Mouse (Mus musculus): ENCODE results near the gene Cyp2d11. TPM values are rescaled to one million over a fixed set of nuclear protein-coding genes. Genes with fewer than 3 reads are reported as not detected.
"Not testable (repeated sequence)": the region's sequence is repeated elsewhere in the genome, so short reads cannot be mapped to it uniquely, and the experiment has no call there.

Gene Cyp2d11
- total RNA-seq (2018; cell fraction: chromatin; rRNA removed), result not detected
- total RNA-seq (2018; cell fraction: cytosol; rRNA removed), result not detected
- total RNA-seq (2018; cell fraction: nucleus; rRNA removed), result not detected
- not detected in 3 replicates for polyA plus RNA-seq (2018)

DNA sequence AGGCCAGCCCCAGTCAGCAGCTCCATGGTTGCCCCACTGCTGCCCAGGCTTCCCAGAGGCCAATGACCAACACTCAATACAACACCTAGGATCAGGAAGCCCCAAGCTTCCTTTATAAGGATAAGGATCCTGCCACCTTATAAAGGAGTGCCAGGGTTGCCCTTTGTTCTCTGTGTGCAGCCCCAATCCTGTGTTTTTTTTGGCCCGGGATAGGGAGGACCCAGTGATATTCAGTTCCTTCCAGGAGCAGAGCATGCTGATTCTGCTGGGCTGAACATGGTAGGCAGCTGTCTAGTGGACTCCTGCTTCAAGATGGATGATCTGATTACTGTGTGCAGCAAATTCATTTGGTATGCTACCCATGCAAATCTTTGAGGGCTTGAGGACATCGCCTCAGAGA, at the start of gene Cyp2d11:
Gene Cyp2d11 (minus strand): TSS at position 101 of the 400 bp plus-strand sequence.
- not testable (repeated sequence) for H3K79me2 ChIP-seq (ENCODE audit: inconsistent target); H3K27ac ChIP-seq; H3K36me3 ChIP-seq (ENCODE audit: inconsistent target); H3K4me3 ChIP-seq (ENCODE audit: inconsistent target)
- WGBS (ENCODE audit: missing documents), result 93% methylated on average over 2 of the region's 2 CpGs

- no peaks in the 10 kb centered on the region for H3K36me3 ChIP-seq (ENCODE audit: inconsistent target)
- WGBS (ENCODE audit: missing documents), result 75% methylated on average over 5 of the region's 5 CpGs
- no peak overlapping the region for H3K27ac ChIP-seq
- H3K79me2 ChIP-seq (ENCODE audit: inconsistent target), result no peaks in the 10 kb centered on the region
- H3K4me3 ChIP-seq (ENCODE audit: inconsistent target), result no peak overlapping the region
These were observed 44.3 kb upstream of the Cyp2d11 start for GRCm38 (mm10) chr15:82437975-82438617.

GRCm38 (mm10) chr15:82435606-82436005, 41.8 kb upstream of the Cyp2d11 start:
- no peak overlapping the region for H3K27ac ChIP-seq
- H3K79me2 ChIP-seq (ENCODE audit: inconsistent target), result no peaks in the 10 kb centered on the region
- WGBS (ENCODE audit: missing documents), result 92% methylated on average over 2 of the region's 2 CpGs
- H3K36me3 ChIP-seq (ENCODE audit: inconsistent target), result no peaks in the 10 kb centered on the region
- H3K4me3 ChIP-seq (ENCODE audit: inconsistent target), result no peak overlapping the region

GRCm38 (mm10) chr15:82435011-82435410, 41.2 kb upstream of the Cyp2d11 start:
- Histone ChIP-seq H3K4me3 (ENCODE audit: inconsistent target) (no peak overlapping the region), H3K79me2 (ENCODE audit: inconsistent target) (no peaks in the 10 kb centered on the region), H3K27ac (no peak overlapping the region), H3K36me3 (ENCODE audit: inconsistent target) (no peaks in the 10 kb centered on the region)
- WGBS (ENCODE audit: missing documents), result 75% methylated on average over 3 of the region's 3 CpGs

DNA sequence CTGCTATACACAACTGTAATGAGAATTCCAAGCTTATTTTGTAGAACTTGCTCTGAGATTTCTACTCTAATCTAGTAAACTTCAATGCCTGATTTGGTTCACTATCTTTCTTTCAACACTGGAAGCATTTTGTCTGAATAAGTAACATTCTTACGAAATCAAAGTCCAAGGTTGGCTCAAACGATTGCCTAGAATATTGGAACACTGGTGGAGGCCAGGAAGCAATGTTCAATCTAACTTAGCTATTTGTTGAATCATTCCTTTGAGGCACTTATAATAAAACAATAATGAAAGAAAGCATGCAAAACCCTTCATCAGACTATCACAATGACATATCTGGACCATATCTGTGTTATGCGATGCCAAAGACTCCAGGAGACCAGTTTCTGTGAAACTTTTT, 40.7 kb upstream of the Cyp2d11 start:
- 90% methylated on average over 3 of the region's 3 CpGs for WGBS (ENCODE audit: missing documents)
- Histone ChIP-seq H3K36me3 (ENCODE audit: inconsistent target) (no peaks in the 10 kb centered on the region), H3K27ac (no peak overlapping the region), H3K79me2 (ENCODE audit: inconsistent target) (no peaks in the 10 kb centered on the region), H3K4me3 (ENCODE audit: inconsistent target) (no peak overlapping the region)

DNA sequence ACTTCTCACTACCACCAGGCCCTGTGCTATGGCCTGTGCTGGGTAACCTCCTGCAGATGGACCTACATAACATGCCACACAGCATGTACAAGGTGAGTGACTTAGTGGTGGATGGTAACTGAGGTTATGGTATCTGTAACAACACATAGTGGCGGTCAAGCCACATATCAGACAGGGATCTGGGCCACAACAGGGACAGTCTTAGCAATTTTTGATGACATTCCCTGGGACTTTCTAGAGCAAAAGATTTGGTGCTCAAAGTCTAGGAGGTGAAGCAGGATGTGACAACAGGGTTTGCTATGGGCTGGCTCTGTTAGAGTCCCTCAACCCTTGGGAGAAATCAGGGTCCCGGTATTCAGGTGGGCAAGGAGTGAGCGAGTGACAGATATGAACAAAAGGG, 39.8 kb upstream of the Cyp2d11 start:
- no peak overlapping the region for H3K4me3 ChIP-seq (ENCODE audit: inconsistent target)
- WGBS (ENCODE audit: missing documents), result 94% methylated on average over 3 of the region's 3 CpGs
- H3K27ac ChIP-seq, result no peak overlapping the region
- no peaks in the 10 kb centered on the region for H3K36me3 ChIP-seq (ENCODE audit: inconsistent target)
- H3K79me2 ChIP-seq (ENCODE audit: inconsistent target), result no peaks in the 10 kb centered on the region

DNA sequence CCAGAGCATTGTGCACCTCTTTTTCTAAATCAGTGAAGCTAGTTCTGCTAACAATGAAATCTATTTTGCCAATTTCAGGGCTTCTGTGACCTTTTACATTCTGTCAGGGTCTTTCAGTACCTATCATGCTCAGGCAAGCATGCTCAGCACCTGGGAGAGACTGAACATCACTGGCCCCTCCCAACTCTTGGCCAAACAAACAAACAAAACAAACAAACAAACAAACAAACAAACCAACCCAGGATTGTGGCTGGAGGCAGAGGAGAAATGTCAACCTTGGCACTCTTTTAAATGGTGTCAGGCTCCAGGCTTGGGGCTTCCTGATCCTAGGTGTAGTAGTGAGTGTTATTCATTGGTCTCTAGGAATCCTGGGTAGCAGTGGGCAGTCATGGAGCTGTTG, 39.3 kb upstream of the Cyp2d11 start, which contains the start of gene Cyp2d9:
Gene Cyp2d9 (plus strand): TSS at position 301 of the 400 bp plus-strand sequence.
- Histone ChIP-seq H3K4me3 (ENCODE audit: inconsistent target) (no peak within 1 kb of the TSS), H3K36me3 (ENCODE audit: inconsistent target) (no peaks in the 10 kb centered on the region), H3K79me2 (ENCODE audit: inconsistent target) (no peaks in the 10 kb centered on the region), H3K27ac (no peak within 1 kb of the TSS)

DNA sequence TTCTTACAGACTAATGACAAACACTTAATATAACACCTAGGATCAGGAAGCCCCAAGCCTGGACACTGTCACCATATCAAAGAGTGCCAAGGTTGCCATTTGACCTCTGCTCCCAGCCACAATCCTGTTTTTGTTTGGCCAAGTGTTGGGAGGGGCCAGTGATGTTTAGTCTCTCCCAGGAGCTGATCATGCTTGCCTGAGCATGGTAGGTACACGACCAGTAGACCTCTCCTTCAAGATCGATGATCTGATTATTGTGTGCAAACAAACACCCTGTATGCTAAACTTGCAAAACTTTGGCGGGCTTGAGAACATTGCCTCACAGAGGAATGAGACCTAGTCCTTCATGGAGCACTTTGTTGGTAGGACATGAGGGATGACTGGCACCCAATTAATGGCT, 29.6 kb upstream of the Cyp2d11 start:
- Histone ChIP-seq H3K79me2 (ENCODE audit: inconsistent target) (no peaks in the 10 kb centered on the region), H3K27ac (no peak overlapping the region), H3K36me3 (ENCODE audit: inconsistent target) (no peaks in the 10 kb centered on the region), H3K4me3 (ENCODE audit: inconsistent target) (no peak overlapping the region)
- WGBS (ENCODE audit: missing documents), result 80% methylated on average over 3 of the region's 3 CpGs

DNA sequence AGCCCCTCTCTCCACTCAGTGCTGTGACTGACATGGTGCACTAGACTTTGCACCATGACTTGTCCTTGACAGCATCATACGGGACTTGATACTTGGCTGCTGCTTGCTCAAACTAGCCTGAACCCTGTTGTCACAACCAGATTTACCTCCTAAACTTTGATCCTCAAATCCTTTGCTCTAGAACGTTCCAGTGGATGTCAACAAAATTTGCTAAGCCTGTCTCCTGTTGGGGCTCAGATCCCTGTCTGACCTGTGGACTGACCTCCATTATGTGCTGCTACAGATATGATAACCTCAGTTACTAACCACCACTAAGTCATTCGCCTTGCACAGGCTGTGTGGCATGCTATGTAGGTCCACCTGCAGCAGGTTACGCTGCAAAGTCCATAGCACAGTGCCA, 29.1 kb upstream of the Cyp2d11 start:
- H3K27ac ChIP-seq, result no peak overlapping the region
- H3K79me2 ChIP-seq (ENCODE audit: inconsistent target), result no peaks in the 10 kb centered on the region
- H3K36me3 ChIP-seq (ENCODE audit: inconsistent target), result no peaks in the 10 kb centered on the region
- WGBS (ENCODE audit: missing documents), result 92% methylated on average over 4 of the region's 4 CpGs
- H3K4me3 ChIP-seq (ENCODE audit: inconsistent target), result no peak overlapping the region

- Histone ChIP-seq H3K79me2 (ENCODE audit: inconsistent target) (no peaks in the 10 kb centered on the region), H3K4me3 (ENCODE audit: inconsistent target) (no peak overlapping the region), H3K27ac (no peak overlapping the region), H3K36me3 (ENCODE audit: inconsistent target) (no peaks in the 10 kb centered on the region)
- WGBS (ENCODE audit: missing documents), result 100% methylated on average over 1 of the region's 1 CpGs
These were observed 24.8 kb upstream of the Cyp2d11 start for GRCm38 (mm10) chr15:82418616-82419015.

DNA sequence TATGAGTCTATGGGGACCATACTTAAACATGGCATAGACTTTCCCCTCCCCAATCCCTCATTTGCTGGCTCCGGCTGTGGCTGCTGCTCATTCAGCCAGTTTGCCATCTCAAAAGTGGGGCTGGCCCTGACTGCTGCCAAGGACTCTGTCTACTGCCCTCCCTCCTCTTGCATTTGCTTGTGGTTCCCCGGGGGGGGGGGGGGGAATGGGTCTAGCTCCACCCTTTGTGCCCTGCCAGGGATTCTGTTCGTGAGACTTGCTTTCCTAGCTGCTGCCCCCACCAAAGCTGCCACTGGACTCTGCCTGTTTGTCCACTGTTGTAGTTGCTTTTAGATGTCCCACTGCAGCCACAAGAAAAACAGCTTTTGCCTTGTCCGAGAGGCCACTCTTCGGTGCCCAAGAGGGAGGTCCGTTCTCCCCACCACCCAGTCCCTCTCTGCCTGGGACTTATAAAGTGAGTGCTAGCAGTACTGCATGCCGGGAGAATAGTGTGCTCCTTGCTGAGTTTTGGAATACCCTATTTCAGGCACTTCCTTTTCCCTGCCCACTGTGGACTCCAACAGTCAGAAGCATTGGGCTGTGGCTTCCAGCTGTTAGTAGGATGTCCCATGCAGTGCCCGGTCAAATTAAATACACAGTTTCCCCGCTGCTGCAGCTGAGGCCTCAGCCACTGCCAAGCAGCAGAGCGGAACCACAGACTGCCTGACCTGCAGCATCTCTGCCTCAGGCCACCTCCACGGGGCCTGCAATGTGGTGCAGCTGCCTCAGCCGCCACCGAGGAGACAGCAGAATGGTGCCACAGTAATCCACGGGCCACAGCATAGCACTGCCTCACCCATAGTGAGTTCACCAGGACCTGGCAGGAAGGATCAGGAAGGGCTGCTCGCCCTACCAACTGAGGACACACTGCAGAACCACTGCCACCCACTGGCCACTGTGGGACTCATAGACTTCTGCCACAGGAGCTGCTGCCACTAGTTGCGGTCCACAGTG, 23.3 kb upstream of the Cyp2d11 start:
- 52% methylated on average over 16 of the region's 16 CpGs for WGBS (ENCODE audit: missing documents)
- Histone ChIP-seq H3K79me2 (ENCODE audit: inconsistent target) (no peaks in the 10 kb centered on the region), H3K27ac (no peak overlapping the region), H3K36me3 (ENCODE audit: inconsistent target) (no peaks in the 10 kb centered on the region), H3K4me3 (ENCODE audit: inconsistent target) (no peak overlapping the region)

- H3K36me3 ChIP-seq (ENCODE audit: inconsistent target), result no peaks in the 10 kb centered on the region
- no peaks in the 10 kb centered on the region for H3K79me2 ChIP-seq (ENCODE audit: inconsistent target)
- no peak overlapping the region for H3K27ac ChIP-seq
- H3K4me3 ChIP-seq (ENCODE audit: inconsistent target), result no peak overlapping the region
- 66% methylated on average over 4 of the region's 4 CpGs for WGBS (ENCODE audit: missing documents)
These were observed 13.7 kb upstream of the Cyp2d11 start for GRCm38 (mm10) chr15:82407536-82407935.

- H3K27ac ChIP-seq, result no peak within 1 kb of the TSS
- H3K36me3 ChIP-seq (ENCODE audit: inconsistent target), result no peaks in the 10 kb centered on the region
- WGBS (ENCODE audit: missing documents), result 85% methylated on average over 6 of the region's 6 CpGs
- H3K79me2 ChIP-seq (ENCODE audit: inconsistent target), result no peaks in the 10 kb centered on the region
- H3K4me3 ChIP-seq (ENCODE audit: inconsistent target), result no peak within 1 kb of the TSS
These were observed 13.2 kb upstream of the Cyp2d11 start, which contains the start of gene Cyp2d10 for GRCm38 (mm10) chr15:82406981-82407380. Cyp2d10 (minus strand) TSS chr15:82407195.

DNA sequence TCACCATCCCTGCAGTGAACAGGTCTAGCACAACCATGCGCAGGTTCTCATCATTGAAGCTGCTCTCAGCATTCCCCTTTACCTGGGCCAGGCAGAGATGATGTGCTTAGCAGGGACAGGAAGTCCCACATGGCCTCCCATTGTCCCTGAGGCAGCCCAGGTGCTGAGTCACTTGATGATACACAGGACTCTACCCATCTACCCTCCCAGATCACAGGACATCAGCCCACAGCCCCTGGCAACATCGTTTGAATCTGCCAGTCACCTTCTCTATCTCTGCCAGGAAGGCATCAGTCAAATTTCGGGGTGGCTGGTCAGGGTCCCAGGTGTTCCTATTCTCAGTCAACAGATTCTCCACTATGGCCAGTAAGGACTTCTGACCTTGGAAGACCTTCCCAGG, 10.3 kb upstream of the Cyp2d11 start:
- no peak overlapping the region for H3K27ac ChIP-seq
- no peak overlapping the region for H3K4me3 ChIP-seq (ENCODE audit: inconsistent target)
- H3K36me3 ChIP-seq (ENCODE audit: inconsistent target), result no peaks in the 10 kb centered on the region
- H3K79me2 ChIP-seq (ENCODE audit: inconsistent target), result no peaks in the 10 kb centered on the region
- WGBS (ENCODE audit: missing documents), result 84% methylated on average over 3 of the region's 3 CpGs

DNA sequence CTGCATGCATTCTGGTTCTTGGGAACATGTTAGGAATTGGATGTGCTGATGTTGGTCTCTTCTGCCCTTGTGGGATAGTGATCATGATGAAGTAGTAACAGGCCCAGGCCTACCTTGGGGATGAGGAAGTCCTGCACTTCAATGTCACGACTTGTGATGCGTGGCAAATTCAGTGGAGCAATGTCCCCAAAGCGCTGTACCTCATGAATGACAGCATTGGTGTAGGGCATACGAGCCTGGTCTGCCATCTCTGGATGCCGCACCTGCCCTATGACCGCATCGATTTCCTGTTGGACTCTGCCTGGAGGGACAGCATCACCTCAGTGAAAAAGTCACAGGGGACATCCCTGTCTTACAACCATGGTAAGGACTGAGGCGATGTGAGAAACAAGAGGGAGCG, 9.8 kb upstream of the Cyp2d11 start:
- no peak overlapping the region for H3K27ac ChIP-seq
- H3K36me3 ChIP-seq (ENCODE audit: inconsistent target), result no peaks in the 10 kb centered on the region
- WGBS (ENCODE audit: missing documents), result 96% methylated on average over 5 of the region's 9 CpGs
- no peaks in the 10 kb centered on the region for H3K79me2 ChIP-seq (ENCODE audit: inconsistent target)
- H3K4me3 ChIP-seq (ENCODE audit: inconsistent target), result no peak overlapping the region

All from macrophage (primary cell).